Mouse (Mus musculus): ENCODE results near the gene Epha2.

Gene Epha2

DNA sequence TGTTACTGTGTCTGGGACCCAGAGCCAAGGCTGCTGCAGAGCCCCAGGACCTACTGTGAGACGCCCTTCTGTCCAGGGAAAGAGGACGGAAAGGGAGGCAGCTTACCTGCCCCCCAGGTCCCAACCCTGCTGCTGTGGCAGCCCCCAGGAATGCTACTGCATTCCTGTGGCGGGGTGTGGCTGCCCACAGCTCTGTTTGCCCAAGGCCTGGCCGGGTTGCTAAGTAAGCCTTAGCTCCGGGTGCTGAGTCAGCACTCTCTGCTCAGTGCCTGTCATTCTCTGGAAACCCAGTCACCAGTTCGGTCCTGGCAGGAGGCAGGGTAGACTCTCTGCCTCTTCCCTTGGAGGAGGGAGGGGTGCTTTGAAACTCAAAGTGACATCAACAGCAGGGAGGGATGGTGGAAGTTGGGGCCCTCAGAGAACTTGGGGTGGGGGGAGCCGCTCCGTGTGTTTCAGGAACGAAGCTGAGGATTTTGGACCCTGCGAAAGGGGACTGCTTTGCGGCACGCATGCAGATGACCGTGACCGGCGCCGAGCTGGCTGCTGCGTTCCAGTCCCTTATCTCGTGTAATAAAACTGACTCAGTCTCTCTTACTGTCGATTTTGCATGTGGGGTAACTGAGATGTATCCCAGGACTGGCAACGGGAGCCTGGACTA is 14.1 kb upstream of the Epha2 start:
- ChIA-PET CTCF (interaction anchor here in 3 of 4 experiments (0.5 to 1.3 kb wide), 7 partner anchors 12 to 675 kb away, joined by 3 to 10 read pairs (median 4); no protein-coding TSS in a partner anchor), POLR2A (interaction anchor here (0.6 to 45.2 kb wide), 63 partner anchors 8 to 948 kb away, joined by 3 to 1926 read pairs (median 4); partner anchors contain the start of genes Epha2 (in 2 of the 4), Casp9 (in 1 of the 4), Fam131c (in 1 of the 4) and Fbxo42 (in 1 of the 4))

DNA sequence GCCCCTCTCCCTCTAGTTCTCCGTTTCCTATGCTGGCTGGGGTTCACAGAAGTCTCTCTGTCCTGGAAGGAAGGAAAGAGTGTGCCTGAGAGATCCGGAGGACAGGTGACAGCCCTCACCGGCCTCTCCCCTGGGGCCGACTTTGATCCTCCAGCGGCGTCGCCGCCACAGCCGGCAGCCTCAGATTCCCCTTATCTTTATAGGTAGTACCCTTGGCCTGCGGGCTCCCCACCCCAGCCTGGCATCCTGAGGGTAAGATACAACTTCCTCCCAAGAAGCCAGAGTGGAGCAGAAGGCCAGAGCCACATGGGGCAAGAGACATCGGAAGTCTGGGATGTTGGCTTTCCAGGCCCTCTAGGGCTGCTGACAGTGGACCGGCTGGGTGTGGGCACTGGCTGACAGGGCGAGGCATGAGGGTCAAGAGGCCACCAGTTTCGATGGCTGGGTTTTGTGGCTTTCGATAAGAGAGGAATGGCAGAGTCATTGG is 13.5 kb upstream of the Epha2 start:
- CTCF ChIA-PET: interaction anchor here in 2 of 4 experiments (0.6 to 1.3 kb wide), 5 partner anchors 29 to 122 kb away, joined by 3 to 6 read pairs (median 4); no protein-coding TSS in a partner anchor
- POLR2A ChIA-PET: interaction anchor here (0.5 to 45.2 kb wide), 57 partner anchors 8 to 947 kb away, joined by 3 to 1926 read pairs (median 4); partner anchors contain the start of genes Epha2 (in 2 of the 4), Casp9 (in 1 of the 4), Fam131c (in 1 of the 4) and Hspb7 (in 1 of the 4)

DNA sequence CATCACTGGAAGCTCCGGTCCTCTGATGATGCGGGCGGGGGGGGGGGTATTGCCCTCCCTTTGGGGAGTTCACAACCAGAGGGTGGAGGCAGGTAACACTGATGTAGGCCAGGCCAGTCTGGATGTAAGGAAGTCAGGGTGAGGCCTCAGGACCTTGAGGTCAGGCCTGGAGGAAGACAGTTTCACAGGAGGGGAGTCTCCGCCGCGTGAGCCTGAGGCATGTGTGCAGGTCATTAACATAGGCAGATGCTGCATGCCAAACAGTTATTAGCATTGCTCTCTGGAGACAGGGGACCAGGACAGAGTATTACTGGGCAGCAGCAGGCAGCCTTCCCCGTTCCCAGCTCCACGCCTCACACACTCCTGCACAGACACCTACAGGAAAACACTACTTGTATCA is 12.9 kb upstream of the Epha2 start:
- CTCF ChIA-PET: interaction anchor here in 2 of 4 experiments (0.6 to 1.1 kb wide), 4 partner anchors 10 to 88 kb away, joined by 3 to 4 read pairs (median 3); no protein-coding TSS in a partner anchor
- POLR2A ChIA-PET: interaction anchor here (0.5 to 45.2 kb wide), 35 partner anchors 8 to 783 kb away, joined by 3 to 1926 read pairs (median 5); partner anchors contain the start of gene Epha2 (in 2 of the 4)

DNA sequence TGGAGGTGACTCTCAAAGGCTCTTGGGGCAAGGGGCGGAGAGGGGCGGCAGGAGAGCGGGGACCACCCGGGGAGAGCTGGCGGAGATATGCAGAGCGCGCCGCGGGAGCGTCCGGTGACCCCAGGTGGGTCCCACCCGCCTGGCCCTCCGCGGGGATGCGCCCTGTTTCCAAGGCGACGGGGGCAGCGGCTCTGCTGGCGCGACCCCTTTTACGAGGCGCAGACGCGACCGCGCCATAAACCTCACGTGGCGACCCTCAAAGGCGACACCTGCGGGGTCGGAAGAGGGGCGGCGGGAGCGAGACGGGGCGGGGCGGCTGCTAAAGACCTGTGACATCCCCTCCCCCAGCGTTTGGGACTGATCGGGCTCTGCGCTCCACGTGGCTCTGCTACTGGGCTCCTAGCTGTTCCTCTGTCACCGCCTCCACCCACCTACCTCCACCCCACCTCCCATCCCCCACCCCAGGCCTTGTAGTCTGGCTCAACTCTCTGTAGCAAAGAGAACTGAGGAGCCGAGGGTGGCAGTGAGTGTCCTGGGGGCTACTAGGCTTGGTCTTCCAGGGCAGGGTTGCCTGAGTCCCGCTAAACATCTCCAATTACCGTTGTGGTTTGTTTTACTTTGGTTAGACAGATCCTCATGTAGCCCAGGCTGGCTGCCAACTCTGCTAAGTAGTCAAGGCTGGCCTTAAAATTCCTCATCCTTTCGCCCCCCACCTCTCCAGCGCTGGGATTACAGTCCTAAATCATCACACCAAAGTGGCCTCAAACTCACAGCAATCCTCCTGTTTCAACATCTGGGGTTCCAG is 9.3 kb upstream of the Epha2 start:
- CTCF ChIA-PET: interaction anchor here in 3 of 4 experiments (0.5 to 2.7 kb wide), 8 partner anchors 9 to 87 kb away, joined by 3 to 14 read pairs (median 4); partner anchors contain the start of gene Epha2 (in 1 of the 3)
- POLR2A ChIA-PET: interaction anchor here (0.5 to 45.2 kb wide), 39 partner anchors 4 to 308 kb away, joined by 3 to 1926 read pairs (median 4); partner anchors contain the start of gene Epha2 (in 3 of the 4)

DNA sequence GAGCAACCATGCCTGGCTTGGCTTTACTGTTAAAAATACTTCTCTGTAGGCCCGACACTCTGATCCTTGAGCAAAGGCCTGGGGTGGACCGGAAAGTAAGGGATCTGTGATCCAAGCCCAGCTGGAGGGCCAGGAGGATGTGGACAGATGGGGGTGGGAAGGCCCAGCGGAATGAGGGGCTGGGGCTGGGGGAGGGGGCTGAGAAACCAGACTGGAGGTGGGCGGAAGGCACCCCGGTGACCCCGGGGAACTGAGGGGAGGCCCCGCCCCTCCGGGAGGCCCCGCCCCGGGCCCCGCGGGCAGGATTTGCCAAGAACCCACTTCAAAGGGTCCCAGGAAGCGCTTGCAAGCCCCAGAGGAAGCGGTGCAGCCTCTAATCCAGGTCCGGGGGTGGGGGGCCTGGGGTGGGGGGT is 5.3 kb upstream of the Epha2 start:
- ChIA-PET POLR2A (interaction anchor here (0.6 to 45.2 kb wide), 17 partner anchors 0 to 768 kb away, joined by 3 to 1926 read pairs (median 4); partner anchors contain the start of gene Epha2 (in 2 of the 4)), CTCF (interaction anchor here in 1 of 4 experiments (0.7 kb wide), 1 partner anchor 211 kb away, joined by 9 read pairs; no protein-coding TSS in a partner anchor)

DNA sequence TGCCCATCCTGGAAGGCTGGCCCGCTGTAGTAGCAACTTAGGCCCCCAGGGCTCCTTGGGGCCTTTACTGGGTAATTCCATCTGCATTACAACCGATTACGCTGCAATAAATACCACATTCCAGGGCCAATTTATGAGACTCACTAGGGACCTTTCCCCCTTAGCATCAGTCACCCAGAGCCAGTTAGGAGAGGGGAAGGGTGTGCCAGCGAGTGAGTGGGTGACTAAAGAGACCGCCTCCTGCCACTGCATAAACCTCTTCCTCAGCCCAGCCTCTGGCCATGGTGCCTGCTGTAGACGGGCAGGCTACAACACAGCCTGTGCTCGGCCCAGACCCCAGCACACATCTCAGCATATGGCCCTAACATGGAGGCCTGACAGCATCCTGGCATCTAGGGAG is 3.1 kb upstream of the Epha2 start:
- CTCF ChIA-PET: interaction anchor here in 2 of 4 experiments (0.5 to 0.6 kb wide), 2 partner anchors 20 to 22 kb away, joined by 3 read pairs; no protein-coding TSS in a partner anchor
- POLR2A ChIA-PET: interaction anchor here in 3 of 4 experiments (0.6 to 45.2 kb wide), 8 partner anchors 2 to 198 kb away, joined by 3 to 1926 read pairs (median 12); partner anchors contain the start of gene Epha2 (in 1 of the 3)

DNA sequence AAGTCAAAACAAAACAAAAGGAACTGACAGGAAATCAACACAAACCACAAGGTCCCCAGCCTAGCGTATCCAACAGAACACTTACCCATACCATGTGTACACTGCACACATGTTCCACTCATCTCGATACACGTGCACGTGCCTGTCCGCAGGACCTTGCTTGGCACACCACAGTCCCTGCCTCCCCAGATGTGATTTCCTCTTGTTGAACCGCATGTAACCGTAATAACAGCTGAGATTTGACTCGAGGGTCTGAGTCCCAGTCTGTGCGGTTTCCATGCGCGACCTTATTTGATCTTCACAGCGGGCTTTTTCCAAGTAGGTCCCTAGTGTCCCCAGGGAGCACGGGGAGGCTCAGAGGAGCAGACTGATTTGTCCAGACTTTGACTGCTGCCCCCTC is 1.7 kb upstream of the Epha2 start:
- ChIA-PET POLR2A (interaction anchor here in 3 of 4 experiments (0.7 to 38.3 kb wide), 10 partner anchors 6 to 133 kb away, joined by 3 to 1926 read pairs (median 20); no protein-coding TSS in a partner anchor), CTCF (interaction anchor here in 1 of 4 experiments (1.3 kb wide), 1 partner anchor 14 kb away, joined by 3 read pairs; no protein-coding TSS in a partner anchor)

DNA sequence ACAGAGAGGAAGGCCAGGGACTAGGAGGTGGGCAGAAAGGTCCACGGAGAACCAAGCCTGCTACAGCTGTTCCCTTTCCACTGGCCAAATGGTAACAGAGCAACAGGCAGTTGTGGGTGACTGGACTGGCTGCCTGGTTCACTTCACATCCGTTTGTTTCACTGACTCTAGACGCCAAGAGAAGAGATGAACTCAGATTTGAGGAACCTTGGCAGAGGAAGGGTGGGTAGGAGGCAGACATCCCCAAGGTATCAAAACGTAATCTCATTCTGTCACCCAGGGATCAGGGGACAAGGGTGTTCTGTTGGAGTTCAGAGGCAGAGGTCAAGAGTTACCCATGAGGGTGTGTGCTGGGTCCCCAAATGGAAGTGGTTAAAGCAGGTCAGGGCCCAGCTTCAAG is 844 bp upstream of the Epha2 start:
- ChIA-PET POLR2A (interaction anchor here (0.5 to 38.3 kb wide), 12 partner anchors 7 to 60 kb away, joined by 3 to 1926 read pairs (median 20); no protein-coding TSS in a partner anchor), CTCF (interaction anchor here in 1 of 4 experiments (0.8 to 1.3 kb wide), 2 partner anchors 15 to 27 kb away, joined by 3 read pairs; no protein-coding TSS in a partner anchor)

DNA sequence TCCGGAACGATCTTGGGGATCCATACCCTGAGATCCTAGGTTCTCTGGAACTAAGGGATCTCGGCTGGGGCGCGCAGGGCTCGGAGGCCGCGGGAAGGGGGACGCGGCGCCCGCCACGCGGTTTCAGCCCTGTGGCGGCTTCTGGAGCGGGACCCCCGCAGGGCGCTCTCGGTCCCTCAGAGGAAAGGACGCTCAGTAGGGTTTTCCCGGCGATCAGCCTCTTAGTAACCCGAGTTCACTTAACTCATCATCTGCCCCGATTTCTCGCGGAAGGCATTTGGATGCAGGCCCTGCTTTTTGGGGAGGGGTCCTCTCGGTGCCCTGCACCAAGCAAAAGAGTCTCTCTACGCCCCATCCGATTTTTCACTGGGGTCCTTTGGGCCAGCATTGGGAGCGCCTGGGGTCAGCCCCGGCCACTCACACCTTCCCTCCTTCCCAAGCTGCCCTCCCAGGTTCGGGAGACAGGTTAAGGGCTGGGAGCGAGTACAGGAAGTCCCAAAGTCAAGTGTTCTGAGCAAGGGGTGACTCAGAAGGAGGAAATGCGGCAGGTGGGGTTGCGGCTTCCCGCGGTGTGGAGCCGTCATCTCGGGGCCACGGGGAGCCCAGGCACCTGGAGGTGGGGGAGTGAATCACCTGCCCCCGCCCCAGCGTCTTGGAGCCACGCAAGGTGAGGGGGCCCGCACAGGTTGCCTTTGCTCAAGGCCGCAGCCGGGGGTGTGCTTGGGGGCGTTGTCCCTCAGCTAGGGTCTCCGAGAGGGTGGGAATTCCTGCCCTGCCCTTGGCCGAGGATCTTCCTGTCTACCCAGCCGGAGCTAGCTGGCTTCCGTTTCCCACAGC is 769 bp downstream of the Epha2 start:
- ChIA-PET CTCF (interaction anchor here in 3 of 4 experiments (0.6 to 1.2 kb wide), 4 partner anchors 11 to 154 kb away, joined by 3 to 5 read pairs (median 3); partner anchors contain the start of gene Fbxo42 (in 1 of the 3)), POLR2A (interaction anchor here (0.5 to 38.3 kb wide), 42 partner anchors 8 to 492 kb away, joined by 3 to 1926 read pairs (median 6); partner anchors contain the start of gene Casp9 (in 1 of the 4))

DNA sequence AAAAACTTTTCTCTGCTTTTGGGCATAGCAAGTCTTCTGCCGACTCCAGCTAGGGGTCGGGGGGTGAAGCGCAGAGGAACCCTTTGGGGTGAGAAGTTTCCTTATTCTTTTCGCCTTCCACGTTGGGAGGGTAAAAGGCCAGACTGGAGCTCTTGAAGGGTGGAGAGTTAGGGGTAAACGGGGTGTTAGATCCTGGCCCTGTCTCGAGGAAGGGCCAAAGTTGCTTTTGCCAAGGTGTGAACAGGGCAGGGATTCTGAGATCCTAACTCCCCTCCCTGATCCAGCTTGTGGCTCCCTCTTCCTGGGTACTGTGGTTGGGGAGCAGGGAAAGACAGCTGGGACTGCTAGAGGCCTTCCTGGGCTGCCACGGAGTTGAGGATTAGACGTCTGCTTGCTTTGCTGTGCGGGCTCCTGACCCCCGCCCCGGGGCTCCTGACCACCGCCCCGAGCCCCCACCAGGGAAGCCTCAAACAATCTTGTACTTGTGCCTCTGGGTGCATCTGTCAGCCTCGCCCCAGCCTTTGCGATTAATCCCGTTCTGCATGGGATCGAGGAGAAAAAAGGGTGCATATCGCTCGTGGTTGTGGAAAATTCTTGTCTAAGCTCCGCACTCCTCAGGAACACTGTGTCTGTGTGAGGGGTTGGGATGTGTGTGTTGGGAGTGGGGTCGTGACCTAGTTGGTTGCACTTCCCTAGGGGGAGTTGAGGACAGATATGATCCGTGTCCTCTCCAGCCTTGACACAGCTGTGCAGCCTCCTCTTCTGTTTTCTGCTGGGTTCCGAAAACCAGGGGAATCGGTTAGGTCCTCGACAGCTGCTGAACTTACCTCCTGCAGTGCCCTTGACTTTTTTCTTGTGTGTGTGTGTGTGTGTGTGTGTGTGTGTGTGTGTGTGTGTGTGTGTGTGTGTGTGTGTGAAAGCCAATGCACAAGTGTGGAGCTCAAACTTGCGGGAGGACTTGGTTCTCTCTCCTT is 1.7 kb downstream of the Epha2 start:
- CTCF ChIA-PET: interaction anchor here (0.6 to 1.9 kb wide), 10 partner anchors 11 to 155 kb away, joined by 3 to 6 read pairs (median 4); partner anchors contain the start of gene Fbxo42 (in 1 of the 4)
- POLR2A ChIA-PET: interaction anchor here (0.5 to 38.3 kb wide), 62 partner anchors 7 to 491 kb away, joined by 3 to 1926 read pairs (median 5); partner anchors contain the start of genes Fam131c (in 2 of the 4), Arhgef19 (in 1 of the 4), Casp9 (in 1 of the 4) and Fbxo42 (in 1 of the 4)

DNA sequence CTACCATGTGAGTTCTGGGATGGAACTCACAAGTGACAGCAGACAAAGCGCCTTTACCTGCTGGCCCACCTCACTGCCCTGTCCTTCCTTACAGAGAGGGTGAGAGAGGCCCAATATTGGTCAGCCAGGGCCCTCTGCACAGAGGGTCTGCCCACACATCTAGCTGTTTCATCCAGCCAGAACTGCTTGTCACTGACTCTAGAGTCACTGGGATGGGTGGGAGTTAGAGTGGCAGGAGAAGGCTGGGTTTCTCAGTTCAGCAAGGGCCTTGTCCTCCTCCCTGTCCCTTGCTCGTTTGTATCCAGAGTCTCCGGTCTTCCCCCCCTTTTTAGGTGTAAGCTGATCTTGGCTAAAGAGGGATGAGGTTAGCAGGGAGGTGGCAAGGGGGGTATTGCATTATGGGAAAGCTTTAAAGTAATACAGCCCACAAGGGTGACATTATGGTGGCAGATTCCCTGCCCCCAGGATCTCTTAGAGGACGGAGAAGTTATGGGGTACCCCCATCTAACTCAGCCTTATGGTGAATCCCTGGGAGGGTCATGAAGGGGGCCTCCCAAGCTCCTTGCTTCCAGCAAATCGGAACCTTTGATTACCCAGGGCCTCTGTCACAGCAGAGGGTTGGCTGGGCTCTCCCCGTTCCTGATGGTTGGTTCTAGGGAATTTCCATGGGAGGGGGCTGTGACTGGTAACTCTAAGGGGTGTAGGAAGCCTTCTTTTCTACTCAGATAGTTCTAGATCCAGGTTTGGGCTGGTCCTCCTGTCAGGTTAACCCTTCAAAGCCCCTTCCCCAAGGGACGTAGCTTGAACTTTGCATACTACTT is 2.6 kb downstream of the Epha2 start:
- ChIA-PET CTCF (interaction anchor here in 3 of 4 experiments (0.6 to 1.9 kb wide), 9 partner anchors 12 to 240 kb away, joined by 3 to 6 read pairs (median 4); no protein-coding TSS in a partner anchor), POLR2A (interaction anchor here (0.5 to 38.3 kb wide), 57 partner anchors 9 to 266 kb away, joined by 3 to 1926 read pairs (median 5); partner anchors contain the start of genes Fam131c (in 2 of the 4), Arhgef19 (in 1 of the 4) and Fbxo42 (in 1 of the 4))

DNA sequence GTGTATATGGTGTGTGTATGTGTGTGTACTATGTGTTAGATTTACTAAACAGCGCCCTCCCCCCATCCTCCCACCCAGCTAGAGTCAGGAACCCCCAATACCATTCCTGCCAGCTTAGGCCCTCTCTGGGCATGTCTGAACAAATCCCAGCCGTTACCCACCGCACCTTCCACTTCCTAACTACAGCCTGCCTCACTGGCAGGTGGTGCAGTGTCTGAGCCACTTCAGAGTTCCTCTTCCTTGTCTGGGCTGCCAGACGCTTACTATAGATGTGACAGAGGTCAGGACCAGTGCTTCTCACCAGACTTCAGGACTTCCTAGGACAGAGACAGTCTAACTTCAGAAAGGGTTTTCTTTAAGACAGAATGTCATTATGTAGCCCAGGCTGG is 3.2 kb downstream of the Epha2 start:
- CTCF ChIA-PET: interaction anchor here in 3 of 4 experiments (1.0 to 1.9 kb wide), 7 partner anchors 12 to 240 kb away, joined by 3 to 6 read pairs (median 4); no protein-coding TSS in a partner anchor
- POLR2A ChIA-PET: interaction anchor here in 3 of 4 experiments (0.6 to 38.3 kb wide), 43 partner anchors 9 to 348 kb away, joined by 3 to 1926 read pairs (median 6); partner anchors contain the start of genes Fam131c (in 2 of the 3), Arhgef19 (in 1 of the 3) and Fbxo42 (in 1 of the 3)

DNA sequence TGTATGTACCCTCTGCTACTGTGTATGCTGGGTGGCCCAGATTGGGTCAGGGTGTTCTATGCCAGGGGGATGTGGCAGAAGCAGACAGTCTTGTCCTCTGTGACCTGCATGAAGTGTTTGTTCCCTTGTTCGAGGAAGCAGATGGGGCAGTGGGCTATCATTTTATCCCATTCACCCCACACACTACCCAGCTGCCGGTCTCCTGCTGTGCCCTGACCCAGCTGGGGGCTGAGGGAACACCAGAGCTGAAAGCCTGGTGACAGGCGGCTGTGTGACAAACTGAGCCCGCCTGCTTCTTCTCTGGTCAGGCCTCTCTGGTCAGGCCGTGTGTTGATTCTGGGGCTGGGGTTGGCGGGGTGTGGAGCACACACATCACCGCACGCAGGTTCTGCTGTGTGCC is 5.0 kb downstream of the Epha2 start:
- ChIA-PET CTCF (interaction anchor here in 3 of 4 experiments (0.8 to 1.3 kb wide), 3 partner anchors 12 to 55 kb away, joined by 3 read pairs; no protein-coding TSS in a partner anchor), POLR2A (interaction anchor here in 3 of 4 experiments (0.6 to 38.3 kb wide), 15 partner anchors 9 to 182 kb away, joined by 3 to 1926 read pairs (median 7); no protein-coding TSS in a partner anchor)

DNA sequence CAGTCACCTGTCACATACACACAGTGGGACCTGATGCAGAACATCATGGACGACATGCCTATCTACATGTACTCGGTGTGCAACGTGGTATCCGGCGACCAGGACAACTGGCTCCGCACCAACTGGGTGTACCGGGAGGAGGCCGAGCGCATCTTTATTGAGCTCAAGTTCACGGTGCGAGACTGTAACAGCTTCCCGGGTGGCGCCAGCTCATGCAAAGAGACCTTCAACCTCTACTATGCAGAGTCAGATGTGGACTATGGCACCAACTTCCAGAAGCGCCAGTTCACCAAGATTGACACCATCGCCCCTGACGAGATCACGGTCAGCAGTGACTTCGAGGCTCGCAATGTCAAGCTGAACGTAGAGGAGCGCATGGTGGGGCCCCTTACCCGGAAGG is 7.3 kb downstream of the Epha2 start:
- ChIA-PET CTCF (interaction anchor here in 3 of 4 experiments (1.0 to 3.5 kb wide), 11 partner anchors 12 to 104 kb away, joined by 3 to 18 read pairs (median 5); no protein-coding TSS in a partner anchor), POLR2A (interaction anchor here in 3 of 4 experiments (0.6 to 38.3 kb wide), 25 partner anchors 8 to 257 kb away, joined by 3 to 1926 read pairs (median 9); partner anchors contain the start of gene Epha2 (in 1 of the 3))

All from embryonic stem cell, embryonic (primary cell).